In the genomic region with DNA sequence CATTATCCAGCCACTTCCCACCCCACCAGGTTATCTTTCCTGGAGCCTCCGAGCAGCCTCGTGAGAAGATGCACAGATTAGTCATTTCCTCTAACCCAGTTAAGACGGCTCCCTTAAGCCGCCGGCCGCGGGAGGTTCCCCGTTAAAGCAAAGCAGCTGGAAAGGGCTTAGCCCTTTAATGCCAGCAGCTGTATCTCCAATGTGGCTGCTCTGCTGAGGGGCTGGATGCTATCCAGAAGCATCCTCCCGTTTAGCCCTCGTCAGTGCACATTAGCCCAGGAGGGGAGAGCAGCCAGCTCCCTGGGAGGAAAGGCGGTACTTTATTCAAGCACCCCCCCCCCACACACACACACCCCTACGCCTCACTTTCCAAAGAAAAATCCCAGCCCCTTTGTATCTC, we compare ENCODE assay signal across 9 mouse cellular contexts. TPM values are rescaled to one million over a fixed set of nuclear protein-coding genes. Genes with fewer than 3 reads are reported as not detected.
DNase-seq lines count a peak whose midpoint lies in the region; ATAC-seq lines count a peak whose summit lies in the region.
"Had no signal": no experiment of that assay in that cellular context is flagged by ENCODE, and none has a peak within 500 bp of the region (broad histone marks: within the 10 kb centered on the region; RNA-seq: fewer than 3 reads in every experiment).

No protein-coding gene starts in this region.

- ATAC-seq in hindbrain, embryonic 13.5 days (ENCODE audit: low FRiP score), result 0 out of 2 replicates have a peak, but pooled peaks have one; percentile 36
- ATAC-seq in heart, embryonic 11.5 days (replicated peaks; ENCODE audit: insufficient number of reproducible peaks, low FRiP score, low TSS enrichment), result no peak; the same call in 1 of the 2 replicates

- no peak overlapping the region for H3K4me2 ChIP-seq in hindbrain, embryonic 13.5 days
- peak overlapping the region; percentile 38 for H3K4me2 ChIP-seq in heart, embryonic 11.5 days

- WGBS in hindbrain, embryonic 13.5 days, result 13% methylated on average over 12 of the region's 12 CpGs
- WGBS in hindbrain, embryonic 10.5 days, result 31% methylated on average over 12 of the region's 12 CpGs
- WGBS in heart, embryonic 11.5 days (ENCODE audit: insufficient replicate concordance), result 9% methylated on average over 12 of the region's 12 CpGs

- peak overlapping the region; percentile 56; the same call in 1 of the 2 replicates for H3K9ac ChIP-seq in hindbrain, embryonic 13.5 days
- H3K9ac ChIP-seq in heart, embryonic 11.5 days (ENCODE audit: low read depth, low read length), result peak overlapping the region; percentile 34; the same call in 1 of the 2 replicates

- no peak overlapping the region for H3K4me3 ChIP-seq in hindbrain, embryonic 13.5 days
- no peak overlapping the region for H3K4me3 ChIP-seq in hindbrain, embryonic 10.5 days
- no peak overlapping the region for H3K4me3 ChIP-seq in heart, embryonic 11.5 days (ENCODE audit: low read depth, low read length)

- no peaks in the 10 kb centered on the region for H3K27me3 ChIP-seq in hindbrain, embryonic 13.5 days
- H3K27me3 ChIP-seq in hindbrain, embryonic 10.5 days (ENCODE audit: insufficient read depth, poor library complexity, severe bottlenecking), result peaks cover 30% of the 10 kb centered on the region
- peaks cover 7% of the 10 kb centered on the region for H3K27me3 ChIP-seq in heart, embryonic 11.5 days (ENCODE audit: control insufficient read depth, insufficient read depth, low read length)

- intact Hi-C loops in left cerebral cortex, postnatal 14 days (cut with DNase I), result no loop called here

- no peaks in the 10 kb centered on the region; the same call in 1 of the 2 replicates for H3K36me3 ChIP-seq in hindbrain, embryonic 13.5 days
- H3K36me3 ChIP-seq in hindbrain, embryonic 10.5 days, result peaks cover 10% of the 10 kb centered on the region
- peaks cover 3% of the 10 kb centered on the region; the same call in 1 of the 2 replicates for H3K36me3 ChIP-seq in heart, embryonic 11.5 days (ENCODE audit: control insufficient read depth, insufficient read depth, low read length)

- no peak for DNase-seq in hindbrain, embryonic 10.5 days (ENCODE audit: low spot score)
- DNase-seq in adipocyte (ENCODE audit: low spot score), result peak; percentile 11
- DNase-seq in lung, postnatal 10 days, result peak; percentile 56
- DNase-seq in c-Kit-positive CD71-positive TER-119-positive erythroid progenitor cells, embryonic 14.5 days (ENCODE audit: low spot score), result no peak
- DNase-seq in left cerebral cortex, postnatal 14 days (ENCODE audit: low spot score in 2 of 2), result no peak
- no peak for DNase-seq in natural killer cell, adult 2 months (ENCODE audit: low spot score in 2 of 2)

- H3K9me3 ChIP-seq in hindbrain, embryonic 13.5 days, result no peaks in the 10 kb centered on the region
- no peaks in the 10 kb centered on the region for H3K9me3 ChIP-seq in hindbrain, embryonic 10.5 days
- H3K9me3 ChIP-seq in heart, embryonic 11.5 days (replicated peaks; ENCODE audit: control insufficient read depth, low read length), result no peaks in the 10 kb centered on the region

- H3K27ac ChIP-seq in hindbrain, embryonic 13.5 days, result peak overlapping the region; percentile 55
- H3K27ac ChIP-seq in hindbrain, embryonic 10.5 days, result no peak overlapping the region
- no peak overlapping the region for H3K27ac ChIP-seq in heart, embryonic 11.5 days (ENCODE audit: low read depth, low read length)

- H3K4me1 ChIP-seq in hindbrain, embryonic 13.5 days (replicated peaks), result peaks cover 30% of the 10 kb centered on the region
- peaks cover 29% of the 10 kb centered on the region for H3K4me1 ChIP-seq in hindbrain, embryonic 10.5 days (replicated peaks)
- peaks cover 20% of the 10 kb centered on the region for H3K4me1 ChIP-seq in heart, embryonic 11.5 days (ENCODE audit: control insufficient read depth, insufficient read depth, low read length)

RNA-seq across cellular contexts. Expression of a gene that starts 13.6 kb away (rescaled TPM):
- polyA plus RNA-seq in hindbrain, embryonic 13.5 days (2015; fragmentation: Nextera tagmentation; extraction: Ambion mirVana), result 2.6 and 3.2 TPM in 2 replicates
- 0.35 and 0.90 TPM in 2 replicates for polyA plus RNA-seq in hindbrain, embryonic 10.5 days (2016; fragmentation: Nextera tagmentation; extraction: Ambion mirVana)
- polyA plus RNA-seq in heart, embryonic 11.5 days (2014; fragmentation: Nextera tagmentation; extraction: Ambion mirVana), result not detected in 2 replicates
- total RNA-seq in left cerebral cortex, postnatal 14 days (2021), result under 1 TPM; 0.44 to 0.48 TPM
- polyA plus RNA-seq: small intestine, adult 2 months had no signal

RNA-seq across cellular contexts. Expression of a gene that starts 24.2 kb away (rescaled TPM):
- 2.1 and 2.5 TPM in 2 replicates for polyA plus RNA-seq in hindbrain, embryonic 13.5 days (2015; fragmentation: Nextera tagmentation; extraction: Ambion mirVana)
- 0.46 and 1.6 TPM in 2 replicates for polyA plus RNA-seq in hindbrain, embryonic 10.5 days (2016; fragmentation: Nextera tagmentation; extraction: Ambion mirVana)
- 1.6 and 1.9 TPM in 2 replicates for polyA plus RNA-seq in heart, embryonic 11.5 days (2014; fragmentation: Nextera tagmentation; extraction: Ambion mirVana)
- 1 to 10 TPM in 1 of 2 experiments, under 1 TPM in 1; 0.93 to 1.4 TPM for total RNA-seq in left cerebral cortex, postnatal 14 days (2021)

RNA-seq across cellular contexts. Expression of a gene that starts 35.9 kb away (rescaled TPM):
- polyA plus RNA-seq in hindbrain, embryonic 13.5 days (2015; fragmentation: Nextera tagmentation; extraction: Ambion mirVana), result not detected in 2 replicates
- not detected in 2 replicates for polyA plus RNA-seq in hindbrain, embryonic 10.5 days (2016; fragmentation: Nextera tagmentation; extraction: Ambion mirVana)
- not detected in 2 replicates for polyA plus RNA-seq in heart, embryonic 11.5 days (2014; fragmentation: Nextera tagmentation; extraction: Ambion mirVana)
- total RNA-seq in left cerebral cortex, postnatal 14 days (2021), result under 1 TPM in 1 of 2 experiments, not detected in 1; 0.33 TPM
- polyA plus RNA-seq: small intestine, adult 2 months had no signal

RNA-seq across cellular contexts. Expression of a gene that starts 36.7 kb away (rescaled TPM):
- polyA plus RNA-seq in hindbrain, embryonic 13.5 days (2015; fragmentation: Nextera tagmentation; extraction: Ambion mirVana), result 97.6 and 102 TPM in 2 replicates
- polyA plus RNA-seq in hindbrain, embryonic 10.5 days (2016; fragmentation: Nextera tagmentation; extraction: Ambion mirVana), result 193 and 219 TPM in 2 replicates
- polyA plus RNA-seq in heart, embryonic 11.5 days (2014; fragmentation: Nextera tagmentation; extraction: Ambion mirVana), result 91.8 and 126 TPM in 2 replicates
- 1 to 10 TPM; 9.2 to 10.0 TPM for total RNA-seq in left cerebral cortex, postnatal 14 days (2021)

RNA-seq across cellular contexts. Expression of a gene that starts 55.4 kb away (rescaled TPM):
- polyA plus RNA-seq in hindbrain, embryonic 13.5 days (2015; fragmentation: Nextera tagmentation; extraction: Ambion mirVana), result 58.3 and 63.0 TPM in 2 replicates
- polyA plus RNA-seq in hindbrain, embryonic 10.5 days (2016; fragmentation: Nextera tagmentation; extraction: Ambion mirVana), result 12.6 and 29.0 TPM in 2 replicates
- polyA plus RNA-seq in heart, embryonic 11.5 days (2014; fragmentation: Nextera tagmentation; extraction: Ambion mirVana), result 1.8 and 2.1 TPM in 2 replicates
- 10 to 100 TPM; 83.1 to 91.8 TPM for total RNA-seq in left cerebral cortex, postnatal 14 days (2021)

Comparison
In these comparisons a context has a peak if more than half of its experiments do, and no peak if none do; other contexts are left out.
1. DNase-seq: peak in adipocyte (single experiment) and lung, postnatal 10 days (single experiment); none in hindbrain, embryonic 10.5 days (single experiment), c-Kit-positive CD71-positive TER-119-positive erythroid progenitor cells, embryonic 14.5 days (single experiment), left cerebral cortex, postnatal 14 days (0 of 2) and natural killer cell, adult 2 months (0 of 2).